Mouse (Mus musculus): Measurements from ENCODE around the gene Znrf1. TPM values are rescaled to one million over a fixed set of nuclear protein-coding genes. Genes with fewer than 3 reads are reported as not detected.
A peak's percentile ranks its signal among the peaks of the same experiment; 100 is the strongest.

Gene Znrf1
- total and polyA plus RNA-seq, 3 experiments: 34.7 to 105 (median 37.3) TPM

DNA sequence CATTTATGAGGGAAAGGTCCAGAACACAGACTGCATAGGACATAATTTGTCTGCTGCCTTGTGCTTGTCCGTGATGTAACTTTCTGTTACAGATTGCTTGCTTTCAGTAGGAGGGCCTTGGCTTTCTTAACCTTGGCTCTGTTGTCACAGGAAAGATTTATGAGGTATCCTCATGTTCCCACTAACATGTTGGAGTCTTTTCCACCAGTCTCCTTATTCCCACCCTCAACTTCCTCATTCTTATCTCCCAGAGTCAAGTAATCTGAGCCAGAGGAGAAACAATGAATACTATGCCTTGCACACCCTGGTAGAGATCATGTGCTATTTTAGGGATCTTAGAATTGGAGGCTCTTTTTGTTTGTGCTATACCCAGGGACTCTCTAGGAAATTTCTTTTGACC, 61.4 kb downstream of the Znrf1 start:
- peak; percentile 64 for DNase-seq

DNA sequence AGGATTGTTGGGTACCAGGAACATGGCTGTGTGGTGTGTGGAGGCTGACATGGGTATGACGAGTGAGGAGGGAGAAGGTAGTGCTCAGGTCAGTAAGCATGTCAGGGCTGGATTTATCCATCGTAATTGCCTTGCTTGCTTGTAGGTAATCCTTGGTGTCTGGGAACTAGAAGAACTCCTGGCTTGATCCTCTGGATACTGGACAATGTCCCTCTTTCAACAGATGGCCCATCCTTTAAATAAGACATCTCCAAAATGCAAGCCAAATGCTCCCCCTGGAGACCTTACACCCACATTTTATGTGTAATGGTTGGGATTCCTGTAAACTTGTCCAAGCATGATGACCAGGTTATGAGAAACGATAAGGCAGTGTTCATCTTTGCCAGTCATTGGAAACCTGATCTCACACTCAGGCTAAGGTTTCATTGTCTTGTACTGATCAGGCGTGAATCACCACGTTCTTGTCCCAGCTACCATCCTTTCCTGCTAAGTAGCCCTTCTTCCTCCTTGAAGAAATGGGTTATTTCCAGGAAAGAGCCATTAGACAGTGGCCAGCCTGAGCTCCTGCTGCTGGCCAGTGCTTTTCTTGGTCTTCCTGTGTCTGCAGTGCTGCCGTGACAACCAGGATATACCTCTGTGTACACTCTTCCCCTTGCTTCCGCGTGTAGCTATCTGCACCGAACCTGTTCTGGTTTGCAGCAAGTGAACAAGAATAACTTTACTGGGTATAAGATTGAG, 64.0 kb downstream of the Znrf1 start:
- no peak for DNase-seq

DNA sequence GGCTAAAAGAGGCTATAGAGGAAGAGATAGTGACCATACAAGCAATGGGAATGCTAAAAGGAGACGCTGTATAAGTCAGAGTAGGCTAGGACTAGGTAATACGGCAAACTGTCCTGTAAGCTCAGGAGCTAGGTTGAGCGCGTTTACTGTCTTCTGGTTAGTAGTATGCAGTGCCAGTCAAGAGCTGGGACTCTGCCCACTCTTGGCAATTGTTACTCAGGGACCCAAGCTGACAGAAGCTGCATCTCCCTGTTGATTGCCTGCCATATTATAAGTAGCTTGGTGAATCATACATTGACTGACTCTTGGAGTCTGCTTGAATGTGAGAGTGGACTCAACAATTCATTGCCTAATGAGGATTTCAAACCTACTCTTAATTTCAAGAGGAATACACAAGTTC, 66.2 kb downstream of the Znrf1 start:
- no peak for DNase-seq

DNA sequence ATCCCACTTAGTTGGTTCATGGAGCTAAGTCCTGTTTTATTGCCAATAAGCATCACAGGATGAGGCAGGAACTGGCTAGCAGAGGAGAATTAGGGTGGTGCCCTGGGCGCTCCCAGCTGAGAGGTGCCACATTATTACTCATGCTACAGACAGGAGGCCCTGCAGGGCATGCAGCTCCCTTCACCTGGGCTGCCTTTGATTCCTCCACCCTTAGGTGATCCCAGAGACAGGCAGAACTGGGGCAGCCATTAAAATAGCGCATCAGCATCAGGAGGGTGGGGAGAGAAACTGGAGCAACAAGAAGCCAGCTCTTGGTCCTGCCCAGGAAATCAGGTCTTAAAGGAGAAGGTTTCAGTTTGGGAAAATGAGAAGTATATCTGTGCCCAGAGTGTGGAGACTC, 69.1 kb downstream of the Znrf1 start:
- no peak for DNase-seq

- no peak for DNase-seq
Observed at GRCm38 (mm10) chr8:111606961-111607360, 71.1 kb downstream of the Znrf1 start.

DNA sequence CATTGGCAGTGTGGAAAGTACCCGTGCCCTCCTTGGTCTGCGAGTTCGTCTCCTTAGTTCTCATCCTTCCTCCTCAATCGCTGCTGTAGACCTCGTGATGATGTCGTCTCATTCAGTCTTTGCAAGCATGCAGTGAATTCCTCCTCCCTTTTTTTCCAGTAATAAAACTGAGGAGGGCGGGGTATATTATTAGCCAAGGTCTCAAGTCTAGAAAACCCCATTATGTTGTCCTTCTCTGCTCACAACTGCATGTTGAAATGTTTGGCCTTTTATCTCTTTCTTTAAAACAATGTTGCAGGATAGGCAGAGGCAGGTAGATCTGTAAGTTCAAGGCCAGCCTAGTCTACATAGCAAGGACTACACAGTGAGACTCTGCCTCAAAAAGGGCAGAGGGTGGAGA, 71.5 kb downstream of the Znrf1 start:
- DNase-seq: no peak

DNA sequence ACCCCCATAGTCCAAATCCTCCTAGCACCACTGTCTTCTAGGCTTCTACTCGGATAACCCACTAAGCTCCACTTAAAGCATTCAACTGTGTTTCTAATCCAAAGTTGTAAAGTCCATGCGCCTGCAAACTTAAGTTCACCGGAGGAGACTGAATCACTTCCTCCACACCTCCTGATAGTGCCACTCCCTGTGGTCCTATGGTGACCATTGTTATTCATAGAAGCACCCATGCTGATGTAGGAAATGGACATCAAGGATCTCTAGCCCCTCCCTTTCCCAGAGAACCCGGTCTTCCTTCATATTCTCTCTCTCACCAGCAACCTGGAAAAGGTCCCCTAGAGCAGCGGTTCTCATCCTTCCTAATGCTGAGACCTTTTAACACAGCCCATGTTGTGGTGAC, 77.3 kb downstream of the Znrf1 start:
- DNase-seq: no peak

DNA sequence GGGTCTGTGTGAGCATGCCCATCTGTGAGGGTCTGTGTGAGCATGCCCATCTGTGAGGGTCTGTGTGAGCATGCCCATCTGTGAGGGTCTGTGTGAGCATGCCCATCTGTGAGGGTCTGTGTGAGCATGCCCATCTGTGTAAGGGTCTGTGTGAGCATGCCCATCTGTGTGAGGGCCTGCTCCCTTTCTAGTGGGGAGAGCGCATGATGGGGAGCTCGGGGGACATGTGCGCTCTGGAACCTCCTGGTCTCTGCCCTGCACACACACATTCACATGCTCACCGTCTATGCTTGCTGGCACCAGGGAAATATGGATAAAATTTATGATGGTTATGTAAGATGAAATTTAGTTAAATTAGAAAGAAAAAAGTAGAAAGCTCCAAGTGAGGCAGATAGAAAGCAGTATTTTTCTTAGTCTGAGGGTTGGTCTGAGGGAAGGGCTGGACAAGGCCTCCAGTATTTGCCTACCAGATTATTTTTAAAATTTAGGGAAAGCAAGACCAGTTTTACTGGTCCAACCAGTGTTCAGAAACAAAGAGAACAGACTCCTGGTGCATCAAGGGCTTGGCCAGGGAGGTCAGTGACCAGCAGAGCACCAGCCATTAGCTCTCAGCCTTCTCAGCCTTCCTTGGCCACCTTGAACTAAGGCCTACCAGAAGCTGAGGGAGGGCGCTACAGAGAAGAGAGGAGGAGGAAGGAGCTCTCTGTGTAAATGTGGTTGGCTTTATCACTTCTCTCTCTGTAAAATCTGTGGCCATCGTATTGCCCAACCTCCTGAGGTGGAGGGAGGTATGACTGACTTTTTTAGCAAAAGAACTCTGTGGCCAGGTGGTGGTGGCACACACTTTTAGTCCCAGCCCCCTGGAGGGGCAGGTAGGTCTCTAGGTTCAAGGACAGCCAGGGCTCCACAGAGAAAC, 79.1 kb downstream of the Znrf1 start:
- DNase-seq: no peak

- no peak for DNase-seq
Observed at GRCm38 (mm10) chr8:111617812-111618211, 81.9 kb downstream of the Znrf1 start.

DNA sequence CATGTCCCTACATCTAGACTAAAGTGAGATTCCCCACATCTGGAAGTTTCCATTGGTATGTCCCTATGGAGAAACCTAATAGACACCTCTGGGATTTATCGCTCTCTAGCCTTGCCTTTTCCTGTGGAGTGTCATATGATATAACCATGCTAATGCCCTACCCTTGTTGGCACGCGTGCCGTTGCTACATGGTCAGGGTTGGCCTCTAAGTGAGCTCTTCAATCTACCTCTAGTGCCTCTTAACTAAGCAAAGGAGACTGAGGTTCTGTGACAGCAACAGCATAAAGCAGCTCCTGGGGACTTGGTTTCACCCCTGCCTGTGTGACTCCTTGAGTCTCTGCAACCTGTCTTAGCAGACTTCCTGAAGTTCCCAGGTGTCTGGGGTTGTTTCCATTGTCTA, 82.4 kb downstream of the Znrf1 start:
- no peak for DNase-seq

DNA sequence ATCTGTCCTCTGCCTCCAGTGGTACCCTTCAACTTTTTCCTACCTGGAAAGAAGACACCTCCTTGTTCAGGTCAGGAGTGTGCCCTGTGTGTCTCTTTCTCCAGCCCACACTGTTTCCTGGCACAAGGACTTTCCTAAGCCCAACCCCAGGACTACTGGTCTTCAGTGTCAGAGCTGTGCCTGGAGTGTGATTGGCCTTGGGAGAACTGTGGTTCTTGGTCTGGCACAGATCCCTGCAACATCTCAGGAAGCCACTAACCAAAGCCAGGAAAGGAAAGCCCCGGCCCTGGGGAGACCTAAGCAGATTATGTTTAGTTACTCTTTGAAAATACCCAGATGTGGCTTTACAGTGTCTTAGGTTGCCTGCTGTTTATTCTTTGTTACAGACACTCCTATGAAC, 84.0 kb downstream of the Znrf1 start:
- DNase-seq: peak; percentile 77

DNA sequence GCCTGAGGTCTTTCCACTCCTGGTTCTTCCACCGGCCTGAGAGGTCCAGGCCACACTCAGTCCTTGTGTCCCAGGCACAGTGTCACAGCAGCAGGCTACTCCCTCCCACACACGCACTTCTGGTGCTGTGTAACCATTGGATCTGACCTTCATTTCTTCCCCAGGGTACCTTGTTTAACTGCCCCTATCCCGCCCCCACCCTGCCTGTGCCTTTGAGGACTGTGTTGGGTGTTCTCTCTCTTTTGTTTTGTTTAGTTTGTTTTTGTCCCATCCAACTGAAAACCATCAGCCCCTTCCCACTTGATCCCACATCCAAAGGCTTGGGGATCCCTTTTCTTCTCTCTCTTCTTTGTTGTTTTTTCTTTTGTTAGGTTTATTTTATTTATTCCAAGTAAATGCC, 86.2 kb downstream of the Znrf1 start:
- no peak for DNase-seq

DNA sequence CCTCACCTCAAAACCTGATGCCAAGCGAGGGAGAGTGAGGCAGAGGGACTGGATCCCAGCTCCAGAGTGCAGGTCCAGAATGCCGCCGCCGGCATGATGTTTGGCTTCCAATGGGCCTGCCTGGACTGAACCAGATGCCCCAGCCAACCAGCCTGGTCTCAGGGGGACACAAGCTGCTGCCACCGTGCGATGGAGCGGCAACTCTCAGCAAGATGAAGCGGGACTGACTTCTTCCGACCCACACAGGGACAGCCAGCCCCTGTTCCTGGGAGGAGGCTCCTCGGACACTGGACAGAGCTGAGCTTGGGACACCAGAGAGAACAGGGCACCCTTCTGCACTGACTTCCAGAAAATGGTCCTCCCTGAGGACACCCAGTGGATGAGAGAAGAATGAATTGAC, 86.7 kb downstream of the Znrf1 start:
- DNase-seq: no peak

DNA sequence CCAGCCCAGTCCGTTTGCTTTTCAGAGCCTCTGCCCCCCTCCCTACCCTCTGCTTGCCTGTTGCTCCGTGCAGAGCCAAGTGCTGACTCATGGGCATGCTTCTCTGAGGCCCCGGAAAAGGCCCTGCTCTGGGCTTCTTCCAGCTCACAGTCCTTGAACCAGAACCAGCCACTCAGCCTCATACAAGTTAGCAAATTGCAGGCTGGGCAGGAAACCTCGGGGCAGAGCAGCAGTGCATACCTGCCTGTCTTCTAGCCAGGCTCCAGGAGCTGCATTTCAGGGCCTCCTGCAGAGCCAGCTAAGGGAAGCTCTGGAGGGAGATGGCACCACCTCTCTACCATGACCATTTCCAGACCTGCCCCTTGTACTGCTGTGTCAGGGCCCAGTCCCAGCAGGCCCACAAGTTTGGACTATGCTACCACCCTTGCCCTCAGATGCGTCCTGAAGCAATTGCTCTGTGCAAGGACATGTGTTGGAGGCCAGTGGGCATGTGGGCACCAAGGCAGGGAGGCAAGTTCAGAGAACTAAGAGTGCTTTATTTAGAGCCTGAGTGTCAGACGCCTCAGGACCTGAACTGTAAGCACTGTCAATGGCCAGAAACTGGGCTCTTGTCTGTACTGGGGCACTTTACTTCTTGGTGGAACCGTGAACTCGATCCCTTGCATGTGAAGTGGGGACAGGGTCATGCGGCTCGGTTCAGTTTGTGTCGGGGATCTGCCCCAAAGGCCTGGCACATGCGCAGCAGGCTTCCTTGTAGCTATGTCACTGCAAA, 88.4 kb downstream of the Znrf1 start:
- peak; percentile 95 for DNase-seq

- no peak for DNase-seq
Observed at GRCm38 (mm10) chr8:111624853-111625221, 88.9 kb downstream of the Znrf1 start.

- DNase-seq: peak; percentile 78
Observed at GRCm38 (mm10) chr8:111625694-111626527, 90.0 kb downstream of the Znrf1 start.

DNA sequence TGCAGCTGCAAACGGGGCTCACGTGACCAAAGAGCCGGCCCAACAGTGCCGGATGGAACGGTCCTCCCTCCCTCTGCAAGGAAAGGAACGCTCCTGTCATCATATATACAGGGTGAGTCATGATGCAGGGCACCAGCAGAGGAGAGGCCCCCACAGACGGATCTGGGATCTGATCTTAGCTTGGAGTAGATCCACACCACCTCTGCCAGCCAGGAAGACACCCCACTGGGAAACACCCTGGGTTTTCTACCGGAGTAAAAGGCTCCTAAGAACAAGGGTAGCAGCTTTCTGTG, 90.6 kb downstream of the Znrf1 start:
- no peak for DNase-seq

DNA sequence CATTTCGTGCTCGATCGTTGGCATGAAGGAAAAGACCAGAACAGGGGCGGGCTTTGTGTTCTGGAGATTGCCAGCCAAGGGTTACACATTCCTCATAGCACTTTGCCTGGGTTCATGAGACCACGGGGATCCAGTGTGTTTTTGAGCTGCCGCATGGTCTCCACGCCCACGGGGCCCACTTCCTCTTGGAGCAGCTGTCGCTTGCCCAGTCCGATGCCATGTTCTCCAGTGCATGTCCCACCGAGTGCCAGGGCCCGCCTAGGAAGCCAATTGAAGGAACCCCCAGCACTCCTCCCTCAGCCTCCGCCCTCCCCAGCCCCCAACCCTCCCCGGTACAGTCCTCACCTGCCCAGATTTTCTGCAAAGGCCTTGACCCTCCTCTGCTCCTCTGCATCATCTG, 91.0 kb downstream of the Znrf1 start:
- DNase-seq: no peak

DNA sequence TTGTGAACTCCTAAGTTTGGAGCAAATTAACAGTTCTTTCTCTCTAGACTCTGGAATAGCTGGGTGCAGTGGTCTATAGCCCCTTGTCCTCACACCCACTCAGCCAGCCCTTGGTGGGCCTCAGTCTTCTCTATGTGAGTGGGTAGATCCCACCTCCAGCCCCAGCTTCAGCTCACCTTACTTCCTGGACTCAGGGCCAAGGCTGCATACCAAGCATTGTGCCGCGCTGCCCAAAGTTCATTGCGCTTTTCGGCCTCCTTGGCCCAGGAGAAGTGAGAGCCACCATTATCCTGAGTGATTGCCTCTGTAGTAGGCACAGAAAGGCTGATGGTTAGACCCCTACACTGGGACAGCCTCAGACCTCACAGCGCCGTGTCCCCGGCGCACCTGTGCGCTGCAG, 92.0 kb downstream of the Znrf1 start:
- no peak for DNase-seq

- DNase-seq: no peak
Observed at GRCm38 (mm10) chr8:111628401-111628800, 92.5 kb downstream of the Znrf1 start.

DNA sequence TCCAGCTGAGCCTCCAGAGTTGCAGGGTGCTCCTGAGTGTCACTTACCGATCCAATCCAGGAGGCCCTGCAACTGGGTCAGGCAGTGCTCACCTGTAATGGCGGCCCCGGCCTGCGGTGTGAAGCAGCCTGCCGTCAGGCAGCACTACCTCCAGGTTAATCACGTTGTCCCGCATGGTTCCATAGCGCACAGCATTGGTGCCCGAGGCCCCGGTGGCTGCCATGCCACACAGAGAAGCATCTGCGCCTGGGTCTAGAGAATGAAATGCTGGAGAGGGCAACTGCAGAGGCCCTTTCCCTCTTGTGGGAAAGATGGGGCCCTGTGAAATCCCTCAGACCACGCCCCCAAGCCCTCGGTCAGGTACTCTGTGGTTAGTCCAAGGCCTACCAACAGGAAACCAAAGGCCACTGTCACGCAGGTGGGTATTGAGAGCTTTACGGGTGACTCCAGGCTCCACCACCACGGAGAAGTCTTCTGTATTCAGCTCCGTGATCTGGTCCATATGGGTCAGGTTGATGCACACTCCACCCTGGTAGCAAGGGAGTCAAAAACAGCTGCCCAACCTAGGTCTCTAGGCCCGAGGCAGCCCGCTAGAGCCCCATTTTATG, 93.1 kb downstream of the Znrf1 start:
- DNase-seq: no peak

GRCm38 (mm10) chr8:111630105-111630521, 94.2 kb downstream of the Znrf1 start, which contains the start of gene Ldhd:
TSS of gene Ldhd (minus strand) at chr8:111630374.
- peak; percentile 90 for DNase-seq

All from adrenal gland, adult 2 months (tissue).